Mouse (Mus musculus) kidney, postnatal 14 days (tissue): ENCODE results near the gene Adam30.
"Not testable (repeated sequence)": the region's sequence is repeated elsewhere in the genome, so short reads cannot be mapped to it uniquely, and the experiment has no call there.

Experiments
- DNase-seq: peaks from one replicate; pipeline ENCODE4 v3.0.0; 2022; ENCODE audit warnings: mixed read lengths

Gene Adam30

GRCm38 (mm10) chr3:98160330-98160729 lies at the start of gene Adam30:
TSS of gene Adam30 (plus strand) at chr3:98160630.
- DNase-seq, result no peak

DNA sequence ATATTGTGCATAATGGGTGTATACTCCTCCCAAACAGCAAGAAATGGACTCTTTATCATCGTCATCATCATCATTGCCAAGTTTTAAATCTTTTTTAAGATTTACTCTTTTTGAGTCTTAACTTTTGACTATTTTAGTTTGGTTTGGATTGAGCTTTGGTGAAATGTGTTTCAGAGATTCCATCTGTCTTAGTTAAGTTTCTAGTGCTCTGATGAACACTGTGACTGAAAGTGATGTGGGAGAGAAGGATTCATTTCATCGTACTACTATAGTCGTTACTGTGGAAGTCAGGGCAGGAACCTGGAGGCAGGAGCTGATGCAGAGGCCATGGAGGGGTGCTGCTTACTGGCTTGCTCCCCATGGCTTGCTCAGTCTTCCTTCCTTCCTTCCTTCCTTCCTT lies 42.2 kb upstream of the Adam30 start:
- DNase-seq, result no peak

DNA sequence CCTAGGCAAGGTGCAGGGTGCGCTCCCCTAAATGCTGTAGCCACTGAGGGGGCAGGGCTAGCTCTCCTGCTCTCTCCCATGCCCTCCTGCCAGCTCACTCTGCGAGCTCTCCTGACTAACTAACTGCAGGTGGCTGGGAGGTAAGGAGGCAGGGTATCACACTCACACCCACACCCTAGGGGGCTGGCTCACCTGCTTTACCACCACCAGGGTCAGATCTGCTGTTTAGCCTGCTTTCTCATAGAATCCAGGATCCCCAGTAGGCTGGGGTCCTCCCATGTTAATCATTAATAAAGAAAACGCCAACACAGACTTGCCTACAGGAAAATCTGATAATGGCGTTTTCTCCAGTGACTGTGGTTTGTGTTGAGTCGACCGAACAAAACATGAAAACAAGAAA lies 41.1 kb upstream of the Adam30 start:
- no peak for DNase-seq

GRCm38 (mm10) chr3:98120884-98121283 lies 39.5 kb upstream of the Adam30 start:
- DNase-seq, result no peak

GRCm38 (mm10) chr3:98127775-98128174 lies 32.7 kb upstream of the Adam30 start:
- no peak for DNase-seq

DNA sequence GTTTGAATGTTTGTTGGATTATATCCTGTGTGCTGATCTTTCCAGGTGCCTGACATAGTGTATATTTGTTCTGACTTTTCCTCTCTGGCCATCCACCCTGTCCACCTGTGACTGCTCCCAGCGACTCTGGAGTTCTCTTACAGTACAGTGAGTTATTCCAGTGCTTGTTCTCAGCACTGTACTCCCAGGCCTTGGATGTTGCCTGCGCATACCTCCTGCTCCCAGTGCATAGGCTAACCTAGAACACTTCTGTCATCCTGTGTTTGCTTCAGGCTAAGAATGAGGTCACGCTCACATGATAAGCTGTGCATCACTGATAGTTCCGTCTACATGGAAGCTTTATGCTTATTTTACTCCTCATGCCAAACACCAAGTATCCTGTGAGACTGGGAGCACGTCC lies 31.7 kb upstream of the Adam30 start:
- DNase-seq, result no peak

DNA sequence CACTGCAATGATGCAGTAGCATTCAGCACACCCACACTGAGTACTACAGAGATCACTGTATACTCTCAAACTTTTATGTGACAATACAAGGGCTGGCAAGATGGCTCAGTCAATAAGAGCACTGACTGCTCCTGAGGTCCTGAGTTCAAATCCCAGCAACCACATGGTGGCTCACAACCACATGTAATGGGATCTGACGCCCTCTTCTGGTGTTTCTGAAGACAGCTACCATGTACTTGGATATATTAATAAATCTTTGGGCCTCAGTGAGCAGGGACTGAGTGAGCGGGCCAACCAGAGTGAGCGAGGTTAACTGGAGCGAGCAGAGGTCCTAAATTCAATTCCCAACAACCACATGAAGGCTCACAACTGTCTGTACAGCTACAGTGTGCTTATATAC lies 28.3 kb upstream of the Adam30 start:
- DNase-seq, result not testable (repeated sequence)

DNA sequence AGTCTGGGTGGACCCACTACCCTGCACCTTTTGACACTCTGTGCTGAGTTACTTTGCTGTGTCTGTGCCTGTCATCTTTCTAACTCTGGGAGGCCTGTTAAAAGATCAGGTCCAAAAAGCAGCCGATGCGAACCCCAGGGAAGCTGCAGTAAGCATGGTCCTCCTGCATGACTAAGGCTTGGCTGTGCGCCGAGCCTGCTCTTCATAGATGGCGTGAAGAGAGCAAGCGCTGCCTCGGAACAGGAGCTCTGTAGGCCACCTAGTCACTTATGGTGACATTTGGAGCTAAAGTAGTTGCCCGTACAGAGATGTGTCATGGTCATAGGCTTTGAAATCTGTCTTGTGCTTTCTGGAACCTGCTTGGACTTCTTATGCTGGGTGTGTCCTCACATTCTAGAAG lies 27.8 kb upstream of the Adam30 start:
- DNase-seq, result no peak

GRCm38 (mm10) chr3:98141456-98141855 lies 19.0 kb upstream of the Adam30 start:
- DNase-seq, result no peak

DNA sequence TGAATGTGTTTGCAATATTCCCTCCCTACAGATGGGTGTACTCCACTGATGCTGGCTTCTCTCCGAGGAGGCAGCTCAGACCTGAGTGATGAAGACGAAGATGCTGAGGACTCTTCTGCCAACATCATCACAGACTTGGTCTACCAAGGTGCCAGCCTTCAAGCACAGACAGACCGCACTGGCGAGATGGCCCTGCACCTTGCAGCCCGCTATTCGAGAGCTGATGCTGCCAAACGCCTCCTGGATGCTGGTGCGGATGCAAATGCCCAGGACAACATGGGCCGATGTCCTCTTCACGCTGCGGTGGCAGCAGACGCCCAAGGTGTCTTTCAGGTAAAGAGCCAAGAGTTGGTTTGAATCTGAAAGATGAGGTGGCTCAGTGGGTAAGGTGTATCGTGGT lies 17.6 kb upstream of the Adam30 start:
- no peak for DNase-seq

DNA sequence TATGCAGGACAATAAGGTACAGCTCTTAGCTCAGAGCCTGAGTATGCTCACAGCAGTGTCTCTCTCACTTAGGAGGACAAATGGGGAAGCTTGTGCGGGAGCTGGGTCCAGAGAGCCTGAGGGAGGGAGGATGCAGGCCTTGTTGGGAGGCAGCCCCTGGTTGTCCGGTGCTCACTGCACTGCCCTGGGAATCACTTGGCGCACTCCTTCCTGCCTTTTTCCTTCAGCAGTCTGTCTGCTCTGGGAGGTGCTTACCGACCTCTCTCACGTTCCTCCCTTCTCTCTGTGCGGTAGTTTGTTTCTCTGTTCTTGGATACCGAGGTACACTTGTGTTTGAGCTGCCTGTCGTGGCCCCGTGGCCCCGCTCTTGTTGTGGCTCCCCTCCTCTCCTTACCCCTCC lies 15.2 kb upstream of the Adam30 start:
- no peak for DNase-seq

GRCm38 (mm10) chr3:98146471-98147410 lies 13.7 kb upstream of the Adam30 start:
- no peak for DNase-seq

DNA sequence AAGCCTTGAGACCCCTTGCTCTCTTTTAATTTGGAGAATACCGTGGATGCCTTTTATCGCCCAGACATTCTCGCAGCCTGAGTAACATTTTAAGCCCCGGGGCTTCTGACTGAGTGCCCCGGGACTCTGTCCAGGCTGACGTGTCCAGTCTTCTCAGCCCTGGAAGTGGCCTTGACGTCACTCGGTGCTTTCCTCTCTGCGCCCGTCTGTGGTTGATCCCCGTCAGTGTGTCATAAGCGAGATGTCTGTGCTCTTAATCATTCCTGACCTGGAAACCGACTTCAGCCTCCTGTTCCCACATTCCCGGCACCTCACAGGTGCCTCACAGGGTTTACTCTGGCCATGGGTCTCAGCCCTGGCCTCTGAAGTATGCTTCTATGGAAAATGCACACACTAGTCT lies 12.7 kb upstream of the Adam30 start:
- DNase-seq, result no peak

- DNase-seq, result no peak
These were observed 10.5 kb upstream of the Adam30 start for GRCm38 (mm10) chr3:98149881-98150280.

- DNase-seq, result no peak
These were observed 9.4 kb upstream of the Adam30 start for GRCm38 (mm10) chr3:98151016-98151415.

DNA sequence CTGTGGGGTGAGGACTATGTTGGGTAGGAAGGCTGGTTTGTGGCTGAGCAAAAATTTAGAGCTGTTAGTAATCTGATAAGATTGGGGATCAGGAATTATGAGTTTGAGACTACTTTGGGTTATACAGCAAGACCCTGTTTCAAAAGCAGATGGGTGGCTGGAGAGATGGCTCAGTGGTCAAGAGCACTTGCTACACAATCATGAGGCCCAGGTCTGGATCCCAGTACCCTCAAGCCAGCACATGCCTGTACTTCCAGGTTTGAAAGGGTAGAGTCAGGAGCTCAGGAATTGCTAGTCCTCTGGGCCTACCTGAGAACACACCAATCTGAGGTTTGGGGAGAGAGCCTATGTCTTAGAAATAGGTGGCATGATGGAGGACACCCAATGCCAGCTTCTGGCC lies 7.0 kb upstream of the Adam30 start:
- no peak for DNase-seq

DNA sequence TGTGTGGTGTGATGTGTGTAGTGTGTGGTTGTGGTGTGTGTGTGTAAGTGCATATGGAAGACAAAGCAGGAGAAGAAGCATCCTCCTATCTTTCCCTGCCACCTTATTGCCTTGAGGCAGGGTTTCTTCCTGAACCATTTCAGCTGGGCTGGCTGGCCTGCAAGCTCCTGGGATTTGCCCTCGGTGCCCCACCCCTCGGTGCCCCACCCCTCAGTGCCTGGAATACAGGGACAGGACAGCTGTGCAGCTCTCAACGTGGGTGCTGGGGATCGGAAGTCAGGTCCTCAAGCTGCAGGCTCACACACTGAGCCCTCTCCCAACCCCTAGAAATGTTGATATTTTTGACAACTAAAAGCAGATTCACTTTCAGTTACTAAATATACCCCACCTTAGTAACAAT lies 4.3 kb upstream of the Adam30 start:
- DNase-seq, result no peak

DNA sequence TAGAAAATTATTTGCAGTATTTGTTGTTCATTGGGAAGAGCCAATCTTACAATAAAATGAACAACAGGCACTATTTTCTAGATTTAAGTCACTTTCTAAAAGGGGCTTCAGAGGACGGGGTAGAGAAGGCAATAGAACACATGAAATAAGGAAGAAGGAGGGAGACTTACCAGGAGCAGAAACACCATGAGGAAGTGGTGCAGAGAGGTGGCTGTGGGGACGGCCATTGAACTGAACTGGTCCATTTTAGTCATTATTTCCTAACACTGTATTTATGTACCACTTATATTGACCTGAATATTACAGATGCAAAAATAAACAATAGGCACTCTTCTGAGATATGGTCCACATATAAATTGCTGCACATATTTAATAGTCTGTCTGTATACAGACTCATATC lies 3.4 kb upstream of the Adam30 start:
- DNase-seq, result no peak

GRCm38 (mm10) chr3:98157585-98157984 lies 2.8 kb upstream of the Adam30 start:
- no peak for DNase-seq

DNA sequence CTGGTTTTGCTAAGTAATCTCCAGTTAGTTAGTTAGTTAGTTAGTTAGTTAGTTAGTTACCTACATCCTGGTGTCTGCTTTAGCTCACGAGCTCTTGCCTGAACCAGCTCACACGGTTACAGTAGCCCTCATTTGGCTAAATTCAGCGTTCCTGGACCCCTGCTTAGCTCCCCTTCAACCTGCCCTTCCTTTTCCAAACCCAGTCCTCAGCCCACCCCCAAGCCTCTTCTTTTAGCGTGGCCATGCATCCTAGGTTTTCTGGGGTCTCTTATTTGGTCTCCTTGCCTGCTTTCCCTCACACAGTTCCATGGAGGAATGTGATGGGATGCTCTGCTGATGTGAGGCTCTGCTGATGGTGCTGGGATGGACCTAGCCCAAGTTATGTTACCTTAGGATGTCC lies 1.8 kb upstream of the Adam30 start:
- no peak for DNase-seq

GRCm38 (mm10) chr3:98159289-98159688 lies 1.1 kb upstream of the Adam30 start:
- DNase-seq, result no peak

DNA sequence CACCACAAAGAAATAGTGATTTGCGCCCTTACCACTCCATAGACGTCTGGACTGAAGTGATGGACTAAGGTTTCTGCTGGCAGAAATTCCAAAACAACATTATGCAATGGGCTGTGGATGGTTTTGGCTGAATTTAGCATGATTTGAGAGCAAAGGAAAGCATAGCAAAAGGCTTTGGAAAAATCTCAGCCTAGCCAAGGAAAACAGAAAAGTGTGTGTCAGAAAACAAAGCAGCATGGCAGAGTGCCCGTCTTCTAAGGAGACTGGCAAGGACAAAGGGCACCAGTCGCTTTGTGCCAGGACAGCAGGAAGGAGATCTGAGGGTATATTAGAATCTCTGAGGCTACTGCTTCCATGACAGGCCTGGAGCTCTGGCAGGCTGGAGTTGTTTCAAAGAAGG lies 17.9 kb downstream of the Adam30 start:
- DNase-seq, result peak; percentile 59

DNA sequence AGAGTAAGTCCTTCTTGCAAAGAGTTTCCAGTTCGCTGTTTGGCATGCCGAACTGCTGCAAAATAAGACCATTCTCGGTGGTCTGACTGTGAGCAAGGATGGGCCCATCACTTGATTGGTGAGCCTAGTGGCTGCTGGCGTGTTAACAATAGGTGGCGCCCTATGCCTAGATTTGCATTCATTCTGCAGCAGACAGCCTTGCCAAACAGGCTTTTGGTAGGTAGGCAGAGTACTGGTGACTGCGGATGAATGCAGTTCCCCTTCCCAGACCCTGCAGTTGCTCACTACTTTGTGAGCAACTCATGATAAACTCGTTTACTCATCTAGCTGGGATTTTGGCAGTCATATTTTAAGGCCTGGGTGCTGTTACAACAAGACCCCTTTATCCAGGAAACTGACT lies 20.4 kb downstream of the Adam30 start:
- peak; percentile 62 for DNase-seq

- DNase-seq, result no peak
These were observed 24.8 kb downstream of the Adam30 start for GRCm38 (mm10) chr3:98185163-98185714.

DNA sequence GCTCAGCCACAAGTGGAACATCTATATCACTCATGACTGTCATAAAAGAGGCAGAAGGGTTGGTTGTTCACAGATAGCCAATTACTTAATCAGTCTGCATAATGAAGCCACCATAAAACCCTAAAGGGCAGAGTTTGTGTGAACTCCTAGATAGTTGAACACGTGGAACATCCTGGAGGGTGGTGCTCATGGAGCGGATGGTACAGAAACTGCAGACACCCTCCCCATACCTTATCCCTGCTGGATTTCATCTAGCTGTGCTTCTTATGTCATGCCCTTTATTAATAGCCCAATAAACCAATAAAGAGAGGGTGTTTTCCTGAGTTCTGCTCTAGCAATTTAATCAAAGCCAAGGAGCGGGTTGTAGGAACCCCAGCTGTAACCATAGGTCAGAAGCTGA lies 27.3 kb downstream of the Adam30 start:
- no peak for DNase-seq
